Mouse (Mus musculus) liver, embryonic 14.5 days (tissue): Measurements from ENCODE around the gene Mad1l1. TPM values are rescaled to one million over a fixed set of nuclear protein-coding genes. Genes with fewer than 3 reads are reported as not detected.

Source experiments
- ATAC-seq: fragments of 200-750 bp; cut with Nextera tagmentation; 2 replicates; pipeline ENCODE4 v1.8.0; 2017; ENCODE audit warnings: moderate number of reproducible peaks, mild to moderate bottlenecking, moderate library complexity; ENCODE audit not compliant: insufficient read depth
- DNase-seq, 3 experiments: peaks; one replicate each; pipeline ENCODE4 v3.0.0-alpha.2; 2012 to 2013; ENCODE audit warnings: low read depth in 3 of 3, low spot score in 3 of 3
- H3K27ac ChIP-seq: fragments of 300-500 bp; sonication (generic); 2 replicates; pipeline ENCODE4 v1.5.1; 2014; ENCODE audit warnings: moderate library complexity, mild to moderate bottlenecking, control low read depth, inconsistent platforms
- H3K27me3 ChIP-seq: fragments of 300-500 bp; sonication (generic); 2 replicates; pipeline ENCODE4 v1.6.1; 2014; ENCODE audit warnings: mild to moderate bottlenecking, low read length, moderate library complexity; ENCODE audit not compliant: control insufficient read depth, insufficient read depth
- H3K36me3 ChIP-seq: fragments of 300-500 bp; sonication (generic); replicated peaks from 2 replicates; pipeline ENCODE4 v1.6.1; 2014; ENCODE audit warnings: low read depth; ENCODE audit not compliant: control insufficient read depth, insufficient read depth
- H3K4me1 ChIP-seq, 2 experiments: fragments of 200-500 bp in 1 of 2; fragments of 300-500 bp in 1 of 2; sonication (generic) in 1 of 2; replicated peaks; 2 replicates each; pipeline ENCODE4 v1.6.1; 2012 to 2014; ENCODE audit warnings: antibody characterized with exemption in 1 of 2, inconsistent platforms in 1 of 2, low read length in 1 of 2; ENCODE audit not compliant: control insufficient read depth in 2 of 2, insufficient read depth in 2 of 2
- H3K4me2 ChIP-seq: fragments of 300-500 bp; sonication (generic); 2 replicates; pipeline ENCODE4 v1.6.1; 2014; ENCODE audit warnings: low read depth, mild to moderate bottlenecking, control low read depth, moderate library complexity
- H3K4me3 ChIP-seq, 2 experiments: fragments of 200-500 bp in 1 of 2; fragments of 300-500 bp in 1 of 2; sonication (generic) in 1 of 2; 2 replicates each; pipeline ENCODE4 v1.5.1; 2012 to 2014; ENCODE audit warnings: low read depth in 2 of 2, low read length in 2 of 2, mild to moderate bottlenecking in 2 of 2, control low read depth in 1 of 2, inconsistent platforms in 1 of 2, moderate library complexity in 1 of 2; ENCODE audit not compliant: insufficient read depth in 1 of 2
- H3K9ac ChIP-seq: fragments of 300-500 bp; sonication (generic); replicated peaks from 2 replicates; pipeline ENCODE4 v1.6.1; 2014; ENCODE audit warnings: mild to moderate bottlenecking, control low read depth, moderate library complexity
- H3K9me3 ChIP-seq: fragments of 300-500 bp; sonication (generic); 2 replicates; pipeline ENCODE4 v1.6.1; 2016; ENCODE audit warnings: low read length, mixed read lengths; ENCODE audit not compliant: control insufficient read depth
- CTCF ChIP-seq: IDR thresholded peaks from 2 replicates; pipeline ENCODE4 v1.5.1; 2016; ENCODE audit warnings: antibody characterized with exemption, low read depth, control low read depth
- EP300 ChIP-seq: IDR thresholded peaks from 2 replicates; pipeline ENCODE4 v1.6.1; 2016; ENCODE audit warnings: antibody characterized with exemption, low read depth
- WGBS: fragments of 180-500 bp; shearing (Covaris S2); extraction: QIAGEN DNeasy Blood & Tissue Kit; methylation state at CpG from one replicate; pipeline ENCODE4 v1.1.7; 2014; ENCODE audit not compliant: insufficient replicate concordance; 5-methylcytosine and 5-hydroxymethylcytosine counted together
- polyA plus RNA-seq, 2 experiments: library from polyadenylated mRNA; depleted of rRNA in 1 of 2; stranded (reverse) in 1 of 2; unstranded in 1 of 2; fragments of >200 nt; fragmentation: Nextera tagmentation in 1 of 2; extraction: Ambion mirVana in 1 of 2; gene quantifications; 2 replicates each; pipeline versions ENCODE4 v1.2.1 to v1.2.3; 2012 to 2014

Gene Mad1l1
- polyA plus RNA-seq, 2 experiments: 15.5 to 16.9 TPM

DNA sequence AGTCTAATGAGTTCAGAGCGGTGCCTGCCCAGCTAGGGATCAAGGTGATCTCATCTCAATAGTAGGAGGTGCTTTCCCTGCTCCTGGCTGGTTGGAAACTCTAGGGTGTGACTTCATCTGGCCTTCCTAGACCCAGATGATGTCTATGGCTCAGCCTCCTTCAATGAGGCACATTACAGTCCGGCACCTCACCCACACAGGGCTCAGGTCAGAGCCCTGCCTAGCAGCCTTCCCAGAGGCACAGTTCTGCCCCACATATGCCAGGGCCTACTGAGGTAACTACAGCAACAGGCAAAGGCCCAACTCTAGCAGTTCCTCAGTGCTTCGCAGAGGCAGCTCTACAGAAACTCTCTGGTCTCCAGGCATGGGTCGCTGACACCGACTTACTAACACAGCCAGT, 63.9 kb downstream of the Mad1l1 start:
- H3K4me3 ChIP-seq: no peak overlapping the region
- H3K4me1 ChIP-seq: no peaks in the 10 kb centered on the region
- no peak for TF ChIP-seq CTCF
- TF ChIP-seq EP300: no peak
- 74% methylated on average over 5 of the region's 5 CpGs for WGBS
- no peak for ATAC-seq
- no peaks in the 10 kb centered on the region for H3K27me3 ChIP-seq
- no peak overlapping the region for H3K9ac ChIP-seq
- H3K4me2 ChIP-seq: no peak overlapping the region
- H3K27ac ChIP-seq: no peak overlapping the region
- no peaks in the 10 kb centered on the region for H3K9me3 ChIP-seq
- H3K36me3 ChIP-seq: no peaks in the 10 kb centered on the region; the same call in 1 of the 2 replicates
- DNase-seq: no peak

GRCm38 (mm10) chr5:140256685-140257084, 64.7 kb downstream of the Mad1l1 start:
- WGBS: 86% methylated on average over 10 of the region's 10 CpGs

DNA sequence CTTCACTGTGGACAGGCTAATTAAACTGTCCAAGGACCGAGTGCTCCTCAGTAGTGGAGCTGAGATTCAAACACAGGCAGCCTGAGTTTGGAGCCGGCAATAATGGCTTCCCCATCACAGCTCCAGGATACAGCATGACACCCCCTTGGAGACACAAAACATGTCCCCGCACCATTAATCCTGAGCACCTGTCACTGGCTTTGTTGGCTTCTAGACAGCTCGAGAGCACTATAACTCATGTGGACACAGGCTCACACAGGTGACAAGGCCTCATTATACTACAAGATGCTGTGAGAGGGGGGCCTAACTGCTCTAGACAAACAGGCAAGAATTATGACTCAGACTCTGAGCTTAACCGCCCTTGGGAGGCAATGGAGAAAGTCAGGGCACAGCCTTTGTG, 66.1 kb downstream of the Mad1l1 start:
- H3K4me2 ChIP-seq: no peak overlapping the region
- no peaks in the 10 kb centered on the region for H3K9me3 ChIP-seq
- H3K27ac ChIP-seq: no peak overlapping the region
- no peaks in the 10 kb centered on the region for H3K27me3 ChIP-seq
- H3K4me1 ChIP-seq: no peaks in the 10 kb centered on the region
- no peaks in the 10 kb centered on the region for H3K36me3 ChIP-seq
- DNase-seq: no peak
- H3K4me3 ChIP-seq: no peak overlapping the region
- ATAC-seq: no peak
- TF ChIP-seq CTCF (no peak), EP300 (no peak)
- H3K9ac ChIP-seq: no peak overlapping the region
- 75% methylated on average over 5 of the region's 5 CpGs for WGBS

More at GRCm38 (mm10) chr5:140256685-140257084, 64.7 kb downstream of the Mad1l1 start:
- H3K27ac ChIP-seq: no peak overlapping the region
- DNase-seq (no peak), ATAC-seq (no peak)
- H3K4me2 ChIP-seq: no peak overlapping the region
- H3K4me3 ChIP-seq: no peak overlapping the region
- H3K9ac ChIP-seq: no peak overlapping the region
- no peak for TF ChIP-seq EP300
- no peak for TF ChIP-seq CTCF
- H3K9me3 ChIP-seq: no peaks in the 10 kb centered on the region
- no peaks in the 10 kb centered on the region; the same call in 1 of the 2 replicates for H3K36me3 ChIP-seq
- no peaks in the 10 kb centered on the region for H3K4me1 ChIP-seq
- H3K27me3 ChIP-seq: no peaks in the 10 kb centered on the region

DNA sequence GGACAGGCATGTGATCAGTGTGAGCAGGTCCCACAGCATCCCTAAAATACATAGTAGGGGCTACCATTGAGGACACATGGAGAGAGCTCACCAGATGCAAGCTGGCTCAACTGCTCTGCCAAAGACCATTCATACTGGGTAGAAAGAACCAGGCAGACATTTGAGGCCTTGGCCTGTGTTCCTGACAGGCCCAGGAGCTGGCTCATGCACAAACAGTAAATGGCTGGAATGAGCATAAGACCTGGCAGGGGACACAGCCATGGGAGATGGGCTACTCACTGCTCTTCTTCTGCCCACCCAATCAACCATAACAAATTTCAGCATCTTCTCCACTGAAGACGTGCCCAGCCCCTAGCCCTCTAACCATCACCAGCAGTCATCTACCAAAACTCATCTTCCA, 66.7 kb downstream of the Mad1l1 start:
- TF ChIP-seq EP300: no peak
- no peak for TF ChIP-seq CTCF
- no peak for DNase-seq
- WGBS: 79% methylated on average over 1 of the region's 1 CpGs
- H3K4me1 ChIP-seq: no peaks in the 10 kb centered on the region
- no peak overlapping the region for H3K27ac ChIP-seq
- no peaks in the 10 kb centered on the region for H3K9me3 ChIP-seq
- no peaks in the 10 kb centered on the region for H3K27me3 ChIP-seq
- H3K4me3 ChIP-seq: no peak overlapping the region
- no peak overlapping the region for H3K4me2 ChIP-seq
- H3K9ac ChIP-seq: no peak overlapping the region
- ATAC-seq: no peak
- H3K36me3 ChIP-seq: no peaks in the 10 kb centered on the region

- no peak overlapping the region for H3K4me3 ChIP-seq
- DNase-seq (no peak), ATAC-seq (no peak)
- no peak for TF ChIP-seq EP300
- no peak for TF ChIP-seq CTCF
- no peaks in the 10 kb centered on the region for H3K36me3 ChIP-seq
- H3K27me3 ChIP-seq: no peaks in the 10 kb centered on the region
- no peak overlapping the region for H3K27ac ChIP-seq
- 82% methylated on average over 2 of the region's 2 CpGs for WGBS
- H3K9ac ChIP-seq: no peak overlapping the region
- no peaks in the 10 kb centered on the region for H3K4me1 ChIP-seq
- no peaks in the 10 kb centered on the region for H3K9me3 ChIP-seq
- no peak overlapping the region for H3K4me2 ChIP-seq
These were observed 69.4 kb downstream of the Mad1l1 start for GRCm38 (mm10) chr5:140251989-140252388.
